Mouse (Mus musculus) intestine, embryonic 14.5 days (tissue): ENCODE measurements around the gene Nedd4. TPM values are rescaled to one million over a fixed set of nuclear protein-coding genes. Genes with fewer than 3 reads are reported as not detected.

Experiments
- ATAC-seq: fragments of 200-750 bp; cut with Nextera tagmentation; replicated peaks from 2 replicates; pipeline ENCODE4 v1.8.0; 2017; ENCODE audit warnings: low read depth, moderate number of reproducible peaks, moderate TSS enrichment, moderate library complexity; ENCODE audit not compliant: low FRiP score, low TSS enrichment
- DNase-seq: peaks from one replicate; pipeline ENCODE4 v3.0.0-alpha.2; 2018; ENCODE audit warnings: low spot score
- H3K27ac ChIP-seq: fragments of 300-500 bp; sonication (generic); 2 replicates; pipeline ENCODE4 v1.5.1; 2014; ENCODE audit warnings: low read depth, mild to moderate bottlenecking, control low read depth
- H3K27me3 ChIP-seq: fragments of 300-500 bp; sonication (generic); replicated peaks from 2 replicates; pipeline ENCODE4 v1.6.1; 2014; ENCODE audit warnings: low read length, control low read depth; ENCODE audit not compliant: control insufficient read depth, insufficient read depth
- H3K36me3 ChIP-seq: fragments of 300-500 bp; sonication (generic); 2 replicates; pipeline ENCODE4 v1.6.1; 2014; ENCODE audit warnings: low read length, control low read depth; ENCODE audit not compliant: control insufficient read depth, insufficient read depth
- H3K4me1 ChIP-seq: fragments of 300-500 bp; sonication (generic); replicated peaks from 2 replicates; pipeline ENCODE4 v1.6.1; 2014; ENCODE audit warnings: low read length, control low read depth, mixed read lengths; ENCODE audit not compliant: control insufficient read depth, insufficient read depth
- H3K4me2 ChIP-seq: fragments of 300-500 bp; sonication (generic); 2 replicates; pipeline ENCODE4 v1.6.1; 2014; ENCODE audit warnings: low read length
- H3K4me3 ChIP-seq: fragments of 300-500 bp; sonication (generic); 2 replicates; pipeline ENCODE4 v1.5.1; 2014; ENCODE audit warnings: low read depth, low read length, control low read depth, mixed read lengths
- H3K9ac ChIP-seq: fragments of 300-500 bp; sonication (generic); 2 replicates; pipeline ENCODE4 v1.6.1; 2014; ENCODE audit warnings: mild to moderate bottlenecking, low read length
- H3K9me3 ChIP-seq: fragments of 300-500 bp; sonication (generic); 2 replicates; pipeline ENCODE4 v1.6.1; 2016; ENCODE audit warnings: low read length, control low read depth; ENCODE audit not compliant: control insufficient read depth
- WGBS: fragments of 180-500 bp; shearing (Covaris S2); extraction: QIAGEN DNeasy Blood & Tissue Kit; methylation state at CpG from one replicate; pipeline ENCODE4 v1.1.7; 2014; 5-methylcytosine and 5-hydroxymethylcytosine counted together
- polyA plus RNA-seq: library from polyadenylated mRNA; unstranded; fragments of >200 nt; fragmentation: Nextera tagmentation; extraction: Ambion mirVana; gene quantifications from 2 replicates; pipeline ENCODE4 v1.2.1, GENCODE M21; 2014

Gene Nedd4
- polyA plus RNA-seq, 1 experiment from 2014 or later = 671 TPM

DNA sequence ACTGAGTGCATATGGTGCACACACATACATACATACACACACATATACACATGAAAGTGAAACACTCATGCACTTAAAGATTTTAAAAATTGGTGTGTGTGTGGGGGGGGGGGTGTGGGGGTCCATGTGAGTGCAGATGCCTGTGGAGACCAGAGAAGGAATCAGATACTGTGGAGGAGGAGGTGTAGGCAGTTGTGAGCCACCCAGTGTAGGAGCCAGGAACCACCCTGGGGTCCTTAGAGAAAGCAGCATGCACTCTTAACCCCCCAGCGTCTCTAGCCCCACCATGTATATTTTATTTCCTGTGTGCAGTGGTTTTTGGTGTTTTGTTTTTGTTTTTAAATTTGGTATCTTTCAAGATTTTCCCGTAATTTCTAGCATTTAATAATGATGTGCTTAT, 45.9 kb downstream of the Nedd4 start:
- Histone ChIP-seq H3K36me3 (peaks cover 94% of the 10 kb centered on the region), H3K4me2 (no peak overlapping the region)

DNA sequence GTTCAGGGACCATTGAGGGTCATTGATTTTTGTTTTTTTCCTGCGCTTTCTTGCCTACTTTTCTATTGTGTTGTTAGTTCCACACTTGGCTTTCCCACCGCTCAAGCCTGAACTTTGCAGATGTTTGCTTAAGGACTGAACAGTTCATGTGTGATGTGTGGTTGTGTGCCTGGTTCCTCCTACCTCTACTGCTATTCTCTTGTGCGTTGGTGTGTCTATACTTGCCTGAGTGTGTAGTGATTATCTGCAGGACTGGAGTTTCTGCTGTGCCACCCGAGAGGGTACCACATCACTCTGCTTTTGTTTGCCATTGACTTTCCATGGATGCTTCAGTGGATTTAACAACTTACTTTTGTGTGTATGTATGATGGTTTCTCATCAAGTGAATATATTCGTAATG, 46.5 kb downstream of the Nedd4 start:
- Histone ChIP-seq H3K9me3 (no peaks in the 10 kb centered on the region), H3K4me2 (no peak overlapping the region), H3K9ac (no peak overlapping the region), H3K27ac (no peak overlapping the region), H3K4me1 (no peaks in the 10 kb centered on the region; the same call in 1 of the 2 replicates), H3K36me3 (peaks cover 94% of the 10 kb centered on the region), H3K27me3 (no peaks in the 10 kb centered on the region), H3K4me3 (no peak overlapping the region)
- WGBS = 92% methylated on average over 5 of the region's 5 CpGs
- ATAC-seq (no peak), DNase-seq (no peak)

More for the DNA sequence above, 45.9 kb downstream of the Nedd4 start:
- Histone ChIP-seq H3K27ac (no peak overlapping the region), H3K4me3 (no peak overlapping the region), H3K27me3 (no peaks in the 10 kb centered on the region), H3K4me1 (no peaks in the 10 kb centered on the region; the same call in 1 of the 2 replicates), H3K9me3 (no peaks in the 10 kb centered on the region), H3K9ac (no peak overlapping the region)
- ATAC-seq = no peak
- WGBS = 88% methylated on average over 2 of the region's 2 CpGs
- DNase-seq = no peak

DNA sequence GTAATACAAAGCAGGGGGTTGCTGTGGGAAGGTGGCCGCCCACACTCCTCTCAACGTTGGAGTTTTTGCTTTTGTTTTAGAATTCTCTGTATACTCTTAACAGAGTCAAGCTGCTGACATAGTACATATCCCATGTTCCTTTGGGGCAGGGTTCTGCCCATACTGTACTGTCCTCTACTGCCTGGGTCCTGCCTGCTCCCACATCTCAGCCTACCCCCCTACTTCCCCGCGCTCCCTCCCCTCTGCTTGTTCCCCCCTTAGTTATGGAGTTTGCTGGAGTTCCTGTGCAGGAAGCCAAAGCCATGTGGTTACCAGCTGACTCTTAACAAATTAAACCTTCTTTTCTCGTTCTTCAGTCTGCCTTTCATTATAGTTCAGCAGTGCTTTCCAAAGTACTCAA, 47.9 kb downstream of the Nedd4 start:
- Histone ChIP-seq H3K27me3 (no peaks in the 10 kb centered on the region), H3K4me1 (no peaks in the 10 kb centered on the region; the same call in 1 of the 2 replicates), H3K27ac (no peak overlapping the region), H3K4me3 (no peak overlapping the region), H3K9me3 (no peaks in the 10 kb centered on the region), H3K4me2 (no peak overlapping the region), H3K36me3 (peaks cover 94% of the 10 kb centered on the region), H3K9ac (no peak overlapping the region)
- WGBS = 78% methylated on average over 5 of the region's 5 CpGs
- DNase-seq (no peak), ATAC-seq (no peak)

GRCm38 (mm10) chr9:72714945-72715344, 52.8 kb downstream of the Nedd4 start:
- WGBS = 86% methylated on average over 4 of the region's 4 CpGs
- no peak; the same call in 1 of the 2 replicates for ATAC-seq
- no peak for DNase-seq
- Histone ChIP-seq H3K9me3 (no peaks in the 10 kb centered on the region), H3K4me2 (no peak overlapping the region), H3K27me3 (no peaks in the 10 kb centered on the region), H3K4me3 (no peak overlapping the region), H3K36me3 (peaks cover 97% of the 10 kb centered on the region), H3K27ac (no peak overlapping the region), H3K9ac (no peak overlapping the region), H3K4me1 (no peaks in the 10 kb centered on the region; the same call in 1 of the 2 replicates)

- no peak overlapping the region for H3K4me3 ChIP-seq
- 87% methylated on average over 7 of the region's 7 CpGs for WGBS
- no peak overlapping the region for H3K27ac ChIP-seq
- no peak overlapping the region for H3K9ac ChIP-seq
- no peaks in the 10 kb centered on the region for H3K9me3 ChIP-seq
- H3K36me3 ChIP-seq = peaks cover 97% of the 10 kb centered on the region
- no peak for ATAC-seq
- H3K4me2 ChIP-seq = no peak overlapping the region
- H3K4me1 ChIP-seq = no peaks in the 10 kb centered on the region
- DNase-seq = no peak
- H3K27me3 ChIP-seq = no peaks in the 10 kb centered on the region
These were observed 54.1 kb downstream of the Nedd4 start for GRCm38 (mm10) chr9:72716200-72716599.

DNA sequence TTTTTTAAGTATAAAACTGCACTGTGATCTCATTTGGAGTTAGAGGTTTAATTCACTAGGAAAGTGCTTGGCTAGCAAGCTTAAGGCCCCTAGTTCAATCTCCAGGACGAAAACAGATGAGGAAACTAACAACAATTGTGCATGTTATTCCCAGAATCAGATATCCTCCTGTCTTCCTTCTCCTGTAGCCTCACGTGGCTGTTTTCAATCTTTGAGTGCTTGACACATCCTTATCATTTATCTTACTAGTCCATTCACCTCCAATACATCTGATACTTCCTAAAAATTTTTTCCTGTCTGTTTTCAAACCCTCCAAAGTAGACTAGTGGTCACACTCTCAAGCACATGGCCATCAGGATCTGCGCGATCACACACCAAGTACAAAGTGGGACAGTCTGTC, 57.0 kb downstream of the Nedd4 start:
- WGBS = 89% methylated on average over 4 of the region's 4 CpGs
- no peak for DNase-seq
- H3K9ac ChIP-seq = no peak overlapping the region
- no peaks in the 10 kb centered on the region for H3K9me3 ChIP-seq
- no peak for ATAC-seq
- no peak overlapping the region for H3K4me3 ChIP-seq
- no peak overlapping the region for H3K27ac ChIP-seq
- no peaks in the 10 kb centered on the region for H3K4me1 ChIP-seq
- peaks cover 99% of the 10 kb centered on the region for H3K36me3 ChIP-seq
- no peaks in the 10 kb centered on the region for H3K27me3 ChIP-seq
- no peak overlapping the region for H3K4me2 ChIP-seq

GRCm38 (mm10) chr9:72721221-72721620, 59.1 kb downstream of the Nedd4 start:
- H3K9ac ChIP-seq = no peak overlapping the region
- ATAC-seq (no peak), DNase-seq (no peak)
- no peaks in the 10 kb centered on the region for H3K4me1 ChIP-seq
- no peaks in the 10 kb centered on the region for H3K27me3 ChIP-seq
- H3K4me3 ChIP-seq = no peak overlapping the region
- H3K4me2 ChIP-seq = no peak overlapping the region
- 84% methylated on average over 14 of the region's 14 CpGs for WGBS
- peaks cover 100% of the 10 kb centered on the region for H3K36me3 ChIP-seq
- no peaks in the 10 kb centered on the region for H3K9me3 ChIP-seq
- H3K27ac ChIP-seq = no peak overlapping the region

DNA sequence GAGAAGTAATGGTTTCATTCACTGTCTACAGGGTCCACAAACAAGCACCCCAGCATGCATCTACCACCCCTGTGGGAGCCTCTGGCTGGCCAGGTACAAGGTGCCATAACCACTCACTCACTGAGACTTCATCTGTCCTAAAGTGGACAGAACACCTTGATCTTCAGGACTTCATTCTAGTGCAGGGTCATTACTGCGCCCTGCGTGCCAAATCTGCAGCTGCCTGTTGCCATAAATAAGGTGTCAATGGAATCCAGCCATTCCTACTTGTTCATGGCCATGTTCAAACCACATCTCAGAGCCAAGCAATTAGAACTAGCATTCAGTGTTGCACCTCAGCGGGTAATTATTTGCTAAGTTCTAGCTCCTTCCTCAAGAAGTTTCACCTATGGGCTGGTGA, 60.5 kb downstream of the Nedd4 start:
- Histone ChIP-seq H3K4me3 (no peak overlapping the region), H3K27ac (no peak overlapping the region), H3K4me2 (no peak overlapping the region), H3K9ac (no peak overlapping the region), H3K27me3 (no peaks in the 10 kb centered on the region), H3K9me3 (no peaks in the 10 kb centered on the region), H3K4me1 (no peaks in the 10 kb centered on the region), H3K36me3 (peaks cover 100% of the 10 kb centered on the region)
- DNase-seq (no peak), ATAC-seq (no peak)
- WGBS = 93% methylated on average over 3 of the region's 3 CpGs

DNA sequence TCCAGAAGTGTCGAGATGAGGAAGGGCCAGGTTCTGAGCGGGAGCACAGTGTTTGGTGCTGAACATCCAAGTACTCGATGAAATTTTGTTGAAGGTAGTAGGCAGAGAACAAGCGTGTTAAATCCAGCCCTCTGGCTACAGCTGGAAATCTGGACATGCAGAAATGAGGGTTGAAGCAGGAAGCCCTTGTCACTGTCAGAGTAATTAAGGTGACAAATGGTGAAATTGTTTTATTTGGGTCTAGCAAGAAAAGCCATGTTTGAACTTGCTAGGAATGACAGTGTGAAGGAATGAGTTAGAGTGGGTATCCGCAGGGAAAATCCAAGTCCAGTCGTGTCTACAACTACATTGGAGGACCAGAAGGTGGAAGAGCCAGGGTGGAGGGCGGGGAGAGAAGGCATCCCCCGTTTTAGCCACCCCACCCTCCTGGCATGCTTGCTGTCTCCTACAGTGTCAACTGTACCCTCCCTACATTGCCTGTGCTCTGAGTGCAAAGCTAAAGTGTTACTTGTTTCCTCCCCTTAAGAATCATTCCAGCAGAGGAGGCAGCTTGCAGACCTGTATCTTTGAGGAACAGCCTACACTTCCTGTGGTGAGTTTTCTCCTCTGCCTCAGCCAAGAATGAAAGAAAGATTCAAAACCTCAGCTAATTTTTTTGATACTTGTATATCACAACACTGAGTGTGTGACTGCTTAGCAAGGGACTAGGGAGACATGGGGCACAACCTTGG, 62.5 kb downstream of the Nedd4 start:
- DNase-seq (no peak), ATAC-seq (no peak)
- no peak overlapping the region for H3K9ac ChIP-seq
- no peaks in the 10 kb centered on the region for H3K9me3 ChIP-seq
- H3K36me3 ChIP-seq = peaks cover 97% of the 10 kb centered on the region
- H3K27me3 ChIP-seq = no peaks in the 10 kb centered on the region
- no peak overlapping the region for H3K27ac ChIP-seq
- H3K4me1 ChIP-seq = no peaks in the 10 kb centered on the region
- 77% methylated on average over 8 of the region's 8 CpGs for WGBS
- H3K4me2 ChIP-seq = no peak overlapping the region
- H3K4me3 ChIP-seq = no peak overlapping the region
